Mouse (Mus musculus) CH12.LX (cell line): Measurements from ENCODE around the gene Sema3a.

Experiments used
- E2F4 ChIP-seq: IDR thresholded peaks from 2 replicates; pipeline ENCODE4 v1.6.1; 2011; ENCODE audit warnings: low read depth, low read length, improper control_type of control experiment; ENCODE audit not compliant: insufficient replicate concordance
- MEF2A ChIP-seq: IDR thresholded peaks from 2 replicates; pipeline ENCODE4 v1.6.1; 2014; ENCODE audit warnings: low read depth, mild to moderate bottlenecking, inconsistent platforms, low read length, improper control_type of control experiment, borderline replicate concordance
- POLR2A ChIP-seq: IDR thresholded peaks from 2 replicates; pipeline ENCODE4 v1.6.1; 2011; ENCODE audit warnings: low read depth, mild to moderate bottlenecking, improper control_type of control experiment, low read length

- TF ChIP-seq MEF2A: no peak
- no peak for TF ChIP-seq E2F4
- TF ChIP-seq POLR2A: no peak
Observed at GRCm38 (mm10) chr5:13312667-13313066, 187.5 kb downstream of the Sema3a start.
